Mouse (Mus musculus) lung, adult 2 months (tissue): ENCODE data around the gene Tnfrsf8.

Experiments used
- CTCF ChIP-seq: fragments of 200-500 bp; IDR thresholded peaks from 2 replicates; pipeline ENCODE4 v1.5.1; 2011; ENCODE audit warnings: mild to moderate bottlenecking, low read length, control low read depth; ENCODE audit not compliant: insufficient read depth
- POLR2A ChIP-seq: fragments of 200-500 bp; IDR thresholded peaks from 2 replicates; pipeline ENCODE4 v1.6.1; 2011; ENCODE audit warnings: low read depth, mild to moderate bottlenecking, control low read depth, low read length, borderline replicate concordance; ENCODE audit errors: extremely low read depth

- no peak for TF ChIP-seq POLR2A
- TF ChIP-seq CTCF: no peak
These were observed 63.4 kb downstream of the Tnfrsf8 start for GRCm38 (mm10) chr4:145251546-145251945.
